Mouse (Mus musculus) hindbrain, embryonic 12.5 days (tissue): ENCODE measurements around the gene Mxi1. TPM values are rescaled to one million over a fixed set of nuclear protein-coding genes. Genes with fewer than 3 reads are reported as not detected.

Experiments
- ATAC-seq: fragments of 200-750 bp; cut with Nextera tagmentation; 2 replicates; pipeline ENCODE4 v1.8.0; 2017; ENCODE audit warnings: moderate TSS enrichment; ENCODE audit not compliant: low FRiP score
- H3K27ac ChIP-seq: fragments of 300-500 bp; sonication (generic); 2 replicates; pipeline ENCODE4 v1.5.1; 2016; ENCODE audit warnings: mild to moderate bottlenecking
- H3K27me3 ChIP-seq: fragments of 300-500 bp; sonication (generic); 2 replicates; pipeline ENCODE4 v1.6.1; 2016; ENCODE audit warnings: mild to moderate bottlenecking
- H3K36me3 ChIP-seq: fragments of 300-500 bp; sonication (generic); 2 replicates; pipeline ENCODE4 v1.6.1; 2016; ENCODE audit warnings: mild to moderate bottlenecking
- H3K4me1 ChIP-seq: fragments of 300-500 bp; sonication (generic); 2 replicates; pipeline ENCODE4 v1.6.1; 2016
- H3K4me2 ChIP-seq: fragments of 300-500 bp; sonication (generic); replicated peaks from 2 replicates; pipeline ENCODE4 v1.6.1; 2016; ENCODE audit warnings: mild to moderate bottlenecking
- H3K4me3 ChIP-seq: fragments of 300-500 bp; sonication (generic); 2 replicates; pipeline ENCODE4 v1.5.1; 2016; ENCODE audit warnings: mild to moderate bottlenecking
- H3K9ac ChIP-seq: fragments of 300-500 bp; sonication (generic); 2 replicates; pipeline ENCODE4 v1.6.1; 2016; ENCODE audit warnings: mild to moderate bottlenecking, moderate library complexity
- H3K9me3 ChIP-seq: fragments of 300-500 bp; sonication (generic); replicated peaks from 2 replicates; pipeline ENCODE4 v1.6.1; 2016; ENCODE audit warnings: mild to moderate bottlenecking
- WGBS: fragments of 180-500 bp; shearing (Covaris S2); methylation state at CpG from one replicate; pipeline ENCODE4 v1.1.7; 2016; 5-methylcytosine and 5-hydroxymethylcytosine counted together
- polyA plus RNA-seq: library from polyadenylated mRNA; unstranded; fragments of >200 nt; fragmentation: Nextera tagmentation; extraction: Ambion mirVana; gene quantifications from 2 replicates; pipeline ENCODE4 v1.2.1, GENCODE M21; 2016

The Mxi1 gene
- polyA plus RNA-seq, 1 experiment from 2014 or later = 78.4 TPM

- Histone ChIP-seq H3K27ac (no peak overlapping the region), H3K4me1 (no peaks in the 10 kb centered on the region), H3K9ac (no peak overlapping the region), H3K4me2 (no peak overlapping the region), H3K9me3 (no peaks in the 10 kb centered on the region), H3K4me3 (no peak overlapping the region), H3K27me3 (no peaks in the 10 kb centered on the region), H3K36me3 (no peaks in the 10 kb centered on the region)
- 82% methylated on average over 12 of the region's 12 CpGs for WGBS
- no peak for ATAC-seq
These were observed 87.3 kb downstream of the Mxi1 start for GRCm38 (mm10) chr19:53397451-53398233.

GRCm38 (mm10) chr19:53399213-53399612, 88.9 kb downstream of the Mxi1 start:
- Histone ChIP-seq H3K4me2 (no peak overlapping the region), H3K4me1 (no peaks in the 10 kb centered on the region), H3K9ac (no peak overlapping the region), H3K9me3 (no peaks in the 10 kb centered on the region), H3K36me3 (no peaks in the 10 kb centered on the region), H3K4me3 (no peak overlapping the region), H3K27ac (no peak overlapping the region), H3K27me3 (no peaks in the 10 kb centered on the region)
- no peak for ATAC-seq
- 82% methylated on average over 4 of the region's 4 CpGs for WGBS

- Histone ChIP-seq H3K36me3 (no peaks in the 10 kb centered on the region), H3K9ac (no peak overlapping the region), H3K27me3 (no peaks in the 10 kb centered on the region), H3K4me2 (no peak overlapping the region), H3K4me3 (no peak overlapping the region), H3K4me1 (no peaks in the 10 kb centered on the region), H3K9me3 (no peaks in the 10 kb centered on the region), H3K27ac (no peak overlapping the region)
- whole genome bisulfite sequencing = 87% methylated on average over 16 of the region's 16 CpGs
- no peak for ATAC-seq
These were observed 90.2 kb downstream of the Mxi1 start for GRCm38 (mm10) chr19:53400332-53401110.

- Histone ChIP-seq H3K36me3 (no peaks in the 10 kb centered on the region), H3K9me3 (no peaks in the 10 kb centered on the region), H3K4me3 (no peak overlapping the region), H3K27ac (no peak overlapping the region), H3K27me3 (no peaks in the 10 kb centered on the region), H3K4me1 (no peaks in the 10 kb centered on the region), H3K9ac (no peak overlapping the region), H3K4me2 (no peak overlapping the region)
- WGBS = 53% methylated on average over 12 of the region's 12 CpGs
- no peak for ATAC-seq
These were observed 92.6 kb downstream of the Mxi1 start for GRCm38 (mm10) chr19:53402741-53403432.

- Histone ChIP-seq H3K9ac (no peak overlapping the region), H3K9me3 (no peaks in the 10 kb centered on the region), H3K27ac (no peak overlapping the region), H3K4me3 (no peak overlapping the region), H3K4me1 (no peaks in the 10 kb centered on the region), H3K4me2 (no peak overlapping the region), H3K36me3 (no peaks in the 10 kb centered on the region), H3K27me3 (no peaks in the 10 kb centered on the region)
- no peak for ATAC-seq
- 83% methylated on average over 10 of the region's 10 CpGs for WGBS
These were observed 94.0 kb downstream of the Mxi1 start for GRCm38 (mm10) chr19:53404219-53404836.

GRCm38 (mm10) chr19:53404837-53405356, 94.6 kb downstream of the Mxi1 start:
- 58% methylated on average over 18 of the region's 18 CpGs for WGBS
- Histone ChIP-seq H3K27ac (no peak overlapping the region), H3K4me1 (no peaks in the 10 kb centered on the region), H3K4me2 (no peak overlapping the region), H3K36me3 (no peaks in the 10 kb centered on the region), H3K9ac (no peak overlapping the region), H3K9me3 (no peaks in the 10 kb centered on the region), H3K27me3 (no peaks in the 10 kb centered on the region), H3K4me3 (no peak overlapping the region)
- ATAC-seq = no peak

GRCm38 (mm10) chr19:53405810-53406209, 95.5 kb downstream of the Mxi1 start:
- Histone ChIP-seq H3K27ac (no peak overlapping the region), H3K9me3 (no peaks in the 10 kb centered on the region), H3K4me3 (no peak overlapping the region), H3K36me3 (no peaks in the 10 kb centered on the region), H3K4me1 (no peaks in the 10 kb centered on the region), H3K27me3 (no peaks in the 10 kb centered on the region), H3K4me2 (no peak overlapping the region), H3K9ac (no peak overlapping the region)
- no peak for ATAC-seq
- 71% methylated on average over 2 of the region's 2 CpGs for WGBS

GRCm38 (mm10) chr19:53407350-53407749, 97.0 kb downstream of the Mxi1 start:
- H3K27me3 ChIP-seq = no peaks in the 10 kb centered on the region
- no peaks in the 10 kb centered on the region for H3K36me3 ChIP-seq
- H3K4me2 ChIP-seq = no peak overlapping the region
- H3K27ac ChIP-seq = no peak overlapping the region
- ATAC-seq = no peak
- H3K4me1 ChIP-seq = peaks cover 6% of the 10 kb centered on the region
- WGBS = 84% methylated on average over 2 of the region's 2 CpGs
- no peak overlapping the region for H3K9ac ChIP-seq
- H3K9me3 ChIP-seq = no peaks in the 10 kb centered on the region
- no peak overlapping the region for H3K4me3 ChIP-seq

GRCm38 (mm10) chr19:53408398-53408797, 98.1 kb downstream of the Mxi1 start:
- no peak for ATAC-seq
- WGBS = 87% methylated on average over 8 of the region's 8 CpGs

GRCm38 (mm10) chr19:53409663-53410307, 99.5 kb downstream of the Mxi1 start:
- no peak overlapping the region for H3K9ac ChIP-seq
- H3K27ac ChIP-seq = no peak overlapping the region
- WGBS = 64% methylated on average over 17 of the region's 17 CpGs
- H3K4me2 ChIP-seq = no peak overlapping the region
- ATAC-seq = no peak
- no peaks in the 10 kb centered on the region for H3K36me3 ChIP-seq
- peaks cover 9% of the 10 kb centered on the region for H3K4me1 ChIP-seq
- no peaks in the 10 kb centered on the region for H3K27me3 ChIP-seq
- H3K4me3 ChIP-seq = no peak overlapping the region
- no peaks in the 10 kb centered on the region for H3K9me3 ChIP-seq

More at GRCm38 (mm10) chr19:53408398-53408797, 98.1 kb downstream of the Mxi1 start:
- H3K27ac ChIP-seq = no peak overlapping the region
- no peaks in the 10 kb centered on the region for H3K36me3 ChIP-seq
- no peak overlapping the region for H3K4me3 ChIP-seq
- H3K4me2 ChIP-seq = no peak overlapping the region
- no peaks in the 10 kb centered on the region for H3K27me3 ChIP-seq
- H3K9me3 ChIP-seq = no peaks in the 10 kb centered on the region
- H3K9ac ChIP-seq = no peak overlapping the region
- peaks cover 9% of the 10 kb centered on the region for H3K4me1 ChIP-seq

- Histone ChIP-seq H3K4me1 (peaks cover 9% of the 10 kb centered on the region), H3K4me3 (no peak overlapping the region), H3K4me2 (no peak overlapping the region), H3K27ac (peak overlapping the region; percentile 41), H3K36me3 (no peaks in the 10 kb centered on the region), H3K27me3 (no peaks in the 10 kb centered on the region), H3K9me3 (no peaks in the 10 kb centered on the region), H3K9ac (no peak overlapping the region)
- 4% methylated on average over 6 of the region's 6 CpGs for WGBS
- no peak for ATAC-seq
These were observed 102.0 kb downstream of the Mxi1 start for GRCm38 (mm10) chr19:53412149-53412848.
